Mouse (Mus musculus): ENCODE measurements around the gene Epha2. TPM values are rescaled to one million over a fixed set of nuclear protein-coding genes. Genes with fewer than 3 reads are reported as not detected.

Gene Epha2
- total RNA-seq, 2 experiments from 2014 or later: 5.4 to 7.0 TPM

- intact Hi-C loops (cut with DNase I): loop anchor here (2.0 kb wide), 1 partner anchor 45 kb away; no protein-coding TSS in a partner anchor
- no peak for DNase-seq
These were observed 16.9 kb downstream of the Epha2 start for GRCm38 (mm10) chr4:141317914-141318313.

DNA sequence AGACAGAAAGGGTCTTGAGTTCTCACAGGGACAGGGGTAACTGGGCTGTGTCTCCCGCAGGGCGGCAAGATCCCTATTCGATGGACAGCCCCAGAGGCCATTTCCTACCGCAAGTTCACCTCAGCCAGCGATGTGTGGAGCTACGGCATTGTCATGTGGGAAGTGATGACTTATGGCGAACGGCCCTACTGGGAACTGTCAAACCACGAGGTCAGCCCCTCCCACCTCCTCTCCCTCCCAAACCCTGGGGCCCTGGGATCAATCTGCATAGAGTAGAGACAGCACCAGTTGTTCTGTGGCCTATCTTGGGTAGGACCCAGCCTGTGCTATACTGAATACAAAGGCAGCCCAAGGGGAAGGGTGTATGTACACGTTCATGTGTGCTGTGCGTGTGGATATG, 21.5 kb downstream of the Epha2 start:
- intact Hi-C loops (cut with DNase I): no loop called here
- DNase-seq: no peak

GRCm38 (mm10) chr4:141324771-141325191, 23.7 kb downstream of the Epha2 start:
- intact Hi-C loops (cut with DNase I): loop anchor here (1.0 kb wide), 1 partner anchor 46 kb away; no protein-coding TSS in a partner anchor
- peak; percentile 34 to 59 for DNase-seq

- peak; percentile 25 to 41 for DNase-seq
- intact Hi-C loops (cut with DNase I): loop anchor here (1.0 to 2.0 kb wide), 2 partner anchors 27 to 47 kb away; no protein-coding TSS in a partner anchor
These were observed 24.6 kb downstream of the Epha2 start for GRCm38 (mm10) chr4:141325636-141326035.

DNA sequence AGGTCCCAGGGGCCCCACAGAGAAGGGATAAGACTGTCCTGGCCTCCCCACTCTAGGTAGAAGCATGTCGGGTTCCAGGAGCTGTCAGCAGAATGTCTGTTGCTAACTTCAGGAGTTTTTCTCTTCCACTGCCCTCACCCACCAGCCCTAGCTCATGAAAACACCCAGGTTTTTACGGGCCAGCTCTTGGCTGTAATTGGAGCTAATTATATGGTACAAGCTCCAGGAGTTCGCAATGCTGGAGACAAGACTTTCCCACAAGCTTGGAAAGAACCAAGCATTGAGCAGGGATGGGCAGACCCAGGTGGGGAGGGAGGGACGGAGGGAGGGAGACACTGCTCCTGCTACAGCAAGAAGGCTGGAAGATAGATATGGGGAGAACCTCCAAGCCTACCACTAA, 26.0 kb downstream of the Epha2 start:
- intact Hi-C loops (cut with DNase I): loop anchor here (2.0 kb wide), 1 partner anchor 26 kb away; no protein-coding TSS in a partner anchor
- DNase-seq: no peak

GRCm38 (mm10) chr4:141328742-141329141, 27.7 kb downstream of the Epha2 start:
- DNase-seq: no peak
- intact Hi-C loops (cut with DNase I): no loop called here

- intact Hi-C loops (cut with DNase I): no loop called here
- DNase-seq: no peak
These were observed 28.9 kb downstream of the Epha2 start for GRCm38 (mm10) chr4:141329968-141330367.

- intact Hi-C loops (cut with DNase I): no loop called here
- no peak for DNase-seq
These were observed 30.4 kb downstream of the Epha2 start for GRCm38 (mm10) chr4:141331446-141331845.

DNA sequence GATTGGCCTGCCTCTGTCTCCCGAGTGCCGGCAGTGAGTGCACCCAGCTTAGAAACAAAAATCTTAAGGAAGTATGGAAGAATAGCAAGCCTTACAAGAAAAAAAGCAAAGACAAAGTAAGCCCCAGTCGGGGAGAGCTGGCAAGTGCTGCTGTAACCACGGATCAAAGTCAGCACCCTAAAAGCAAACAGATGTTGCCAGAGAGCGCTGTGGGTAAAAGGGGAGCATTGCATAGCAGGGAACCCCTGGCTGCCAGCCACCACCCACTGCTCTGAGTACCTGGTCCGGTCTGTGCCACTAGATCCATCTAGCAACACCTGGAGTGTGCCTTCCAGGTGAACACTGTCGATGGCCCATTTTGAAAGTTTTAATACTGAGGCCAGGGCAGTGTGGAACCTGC, 31.2 kb downstream of the Epha2 start:
- no peak for DNase-seq
- intact Hi-C loops (cut with DNase I): no loop called here

GRCm38 (mm10) chr4:141334695-141335094, 33.7 kb downstream of the Epha2 start:
- intact Hi-C loops (cut with DNase I): no loop called here
- DNase-seq: no peak

DNA sequence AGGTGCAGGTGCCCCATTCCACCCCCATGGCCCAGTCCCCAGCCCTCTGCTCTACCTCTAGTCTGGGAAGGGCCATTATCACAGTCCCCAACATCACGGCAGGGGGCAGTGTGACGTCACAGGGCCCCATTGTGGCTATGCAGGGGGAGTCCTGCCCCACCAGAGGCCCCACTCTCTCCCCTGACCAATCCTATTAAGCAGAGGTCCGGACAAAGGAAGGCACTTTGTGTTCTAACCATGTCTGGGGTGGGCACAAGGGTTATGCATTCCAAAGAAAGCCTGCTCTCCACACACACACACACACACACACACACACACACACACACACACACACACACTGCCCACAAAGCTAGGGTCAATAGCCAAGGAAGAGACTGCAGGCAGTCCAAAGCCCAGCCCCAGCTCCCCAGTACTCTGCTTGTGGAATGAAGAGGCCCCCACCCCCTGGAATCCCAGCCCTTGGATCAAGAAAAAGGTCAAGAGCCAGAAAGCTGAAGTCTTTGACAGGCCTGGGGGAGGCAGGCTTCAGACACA, 34.3 kb downstream of the Epha2 start:
- no peak for DNase-seq
- intact Hi-C loops (cut with DNase I): no loop called here

DNA sequence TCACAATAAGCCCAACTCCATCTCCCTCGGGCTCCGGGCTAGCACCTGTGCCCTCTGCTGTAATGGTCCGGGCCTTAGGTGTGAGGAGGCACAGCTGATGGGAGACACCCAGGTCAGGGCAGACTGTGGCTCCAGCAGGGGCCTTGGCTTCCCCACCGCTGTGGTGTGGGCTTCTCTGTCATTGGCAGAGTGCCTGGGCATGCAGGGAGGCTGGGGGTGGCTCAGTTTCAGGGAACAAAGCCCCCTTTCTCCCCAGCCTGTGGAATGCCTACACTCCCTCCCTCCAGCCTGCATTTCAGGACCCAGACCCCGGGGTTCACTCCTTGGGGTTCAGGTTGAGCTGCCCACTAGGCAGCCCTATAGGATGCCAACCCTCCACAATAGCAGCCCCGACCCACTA, 35.2 kb downstream of the Epha2 start:
- intact Hi-C loops (cut with DNase I): no loop called here

GRCm38 (mm10) chr4:141337986-141338385, 36.9 kb downstream of the Epha2 start:
- no peak for DNase-seq
- intact Hi-C loops (cut with DNase I): no loop called here

More for the DNA sequence above, 35.2 kb downstream of the Epha2 start:
- no peak for DNase-seq

GRCm38 (mm10) chr4:141338853-141339252, 37.8 kb downstream of the Epha2 start:
- intact Hi-C loops (cut with DNase I): no loop called here
- no peak for DNase-seq

DNA sequence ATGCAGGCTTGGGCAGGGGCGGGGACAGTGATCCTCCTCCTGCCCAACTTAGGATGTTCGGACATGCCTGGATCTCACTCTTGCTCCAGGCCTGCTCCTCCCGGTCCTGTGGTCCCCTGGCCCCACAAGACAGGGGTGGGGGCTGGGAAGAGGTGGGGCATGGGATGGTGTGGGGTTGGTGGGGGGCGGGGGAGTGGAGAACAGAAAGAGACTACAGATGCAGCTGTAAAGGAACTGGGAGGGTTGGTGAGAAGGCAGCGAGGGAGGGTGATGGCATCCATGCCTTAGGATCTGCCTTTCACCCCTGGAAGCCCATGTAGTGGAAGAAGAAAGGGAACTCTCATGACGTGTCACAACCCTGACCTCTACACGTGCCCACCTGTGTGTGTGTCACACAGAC, 40.4 kb downstream of the Epha2 start:
- no peak for DNase-seq
- intact Hi-C loops (cut with DNase I): no loop called here

DNA sequence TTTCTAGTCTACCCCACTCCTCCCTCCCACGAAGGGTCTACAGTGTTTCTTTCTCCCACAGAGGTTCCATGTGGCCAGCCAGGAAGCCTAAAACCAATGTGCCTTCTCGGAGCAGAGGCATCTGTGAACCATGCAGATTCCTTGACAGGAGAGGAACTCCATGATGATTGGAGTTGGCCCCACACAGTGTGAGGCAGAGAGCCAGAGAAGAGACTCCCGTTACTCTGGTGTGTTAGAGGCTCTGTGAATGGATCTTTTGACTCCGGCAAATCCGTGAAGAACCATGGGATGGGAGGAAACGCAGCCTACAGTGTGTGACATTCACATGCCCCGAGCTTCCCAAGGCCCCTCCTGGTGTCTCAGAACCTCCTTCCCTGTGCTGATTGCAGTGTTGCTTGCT, 42.5 kb downstream of the Epha2 start:
- intact Hi-C loops (cut with DNase I): no loop called here
- no peak for DNase-seq

DNA sequence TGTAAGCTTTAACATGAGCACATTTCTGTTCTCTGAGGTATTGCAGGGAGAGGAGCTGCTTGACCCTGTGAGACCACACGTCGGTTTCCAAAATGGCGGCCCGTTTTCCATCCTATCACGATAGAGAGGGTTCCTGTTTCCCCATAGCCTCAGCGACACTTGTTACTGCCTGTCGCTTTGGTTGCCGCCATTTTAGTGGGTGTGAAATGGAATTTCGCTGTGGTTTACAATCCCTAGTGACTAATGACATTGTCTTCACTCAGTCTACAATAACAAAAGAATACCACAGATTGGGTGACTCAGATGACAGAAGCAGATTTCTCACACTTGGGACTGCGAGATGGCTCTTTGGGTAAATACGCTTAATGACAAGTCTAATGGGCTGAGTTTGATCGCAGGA, 44.2 kb downstream of the Epha2 start:
- intact Hi-C loops (cut with DNase I): no loop called here
- DNase-seq: no peak

GRCm38 (mm10) chr4:141347365-141347797, 46.3 kb downstream of the Epha2 start:
- intact Hi-C loops (cut with DNase I): no loop called here
- DNase-seq: no peak

DNA sequence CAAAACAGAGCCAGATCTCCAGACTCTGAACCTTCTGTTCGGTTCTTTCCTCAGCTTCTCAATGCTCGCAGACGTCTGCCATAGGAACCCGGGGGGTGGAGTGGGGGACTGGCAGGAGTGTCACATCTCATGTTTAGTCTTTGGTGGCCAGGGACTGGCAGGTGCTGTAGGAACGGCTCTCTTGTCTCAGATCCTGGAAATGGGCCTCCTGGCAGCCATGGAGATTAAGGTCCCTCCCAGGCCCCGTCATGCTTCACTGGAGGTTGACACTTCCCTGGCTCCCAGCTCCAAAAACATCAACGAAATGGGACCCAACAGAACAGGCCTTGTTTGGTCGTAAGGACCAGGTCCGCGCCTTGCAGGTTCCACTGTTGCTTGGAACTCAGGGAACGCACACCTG, 47.6 kb downstream of the Epha2 start:
- intact Hi-C loops (cut with DNase I): no loop called here
- DNase-seq: no peak

DNA sequence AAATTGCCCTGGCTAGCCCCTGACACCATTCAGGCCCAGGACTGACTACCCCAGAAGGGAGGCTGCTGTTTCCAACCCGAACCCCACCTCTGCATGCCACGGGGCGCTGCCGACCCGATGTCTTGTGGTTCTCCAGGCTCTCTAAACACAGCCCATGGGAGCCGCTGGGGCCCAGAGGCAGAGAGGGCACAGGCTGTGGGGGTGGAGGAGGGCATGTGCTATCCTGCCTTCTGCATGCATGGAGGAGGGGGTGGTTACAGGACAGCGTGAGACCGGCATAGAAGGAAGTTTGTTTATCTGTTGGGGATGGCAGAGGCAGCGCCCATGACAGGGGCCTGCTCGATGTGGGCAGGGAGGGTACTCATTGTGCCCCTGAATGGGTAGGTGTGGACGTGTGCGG, 49.0 kb downstream of the Epha2 start:
- DNase-seq: no peak
- intact Hi-C loops (cut with DNase I): no loop called here

- intact Hi-C loops (cut with DNase I): loop anchor here (2.0 kb wide), 1 partner anchor 25 kb away; no protein-coding TSS in a partner anchor
- DNase-seq: no peak
These were observed 50.9 kb downstream of the Epha2 start for GRCm38 (mm10) chr4:141351972-141352371.

- no peak for DNase-seq
- intact Hi-C loops (cut with DNase I): loop anchor here (2.0 kb wide), 1 partner anchor 26 kb away; no protein-coding TSS in a partner anchor
These were observed 51.9 kb downstream of the Epha2 start for GRCm38 (mm10) chr4:141352986-141353385.

- intact Hi-C loops (cut with DNase I): loop anchor here (2.0 kb wide), 1 partner anchor 27 kb away; no protein-coding TSS in a partner anchor
- peak; percentile 60 to 62 for DNase-seq
These were observed 52.8 kb downstream of the Epha2 start for GRCm38 (mm10) chr4:141353868-141354267.
